ENCODE assay signal across 21 mouse cellular contexts in the genomic region with DNA sequence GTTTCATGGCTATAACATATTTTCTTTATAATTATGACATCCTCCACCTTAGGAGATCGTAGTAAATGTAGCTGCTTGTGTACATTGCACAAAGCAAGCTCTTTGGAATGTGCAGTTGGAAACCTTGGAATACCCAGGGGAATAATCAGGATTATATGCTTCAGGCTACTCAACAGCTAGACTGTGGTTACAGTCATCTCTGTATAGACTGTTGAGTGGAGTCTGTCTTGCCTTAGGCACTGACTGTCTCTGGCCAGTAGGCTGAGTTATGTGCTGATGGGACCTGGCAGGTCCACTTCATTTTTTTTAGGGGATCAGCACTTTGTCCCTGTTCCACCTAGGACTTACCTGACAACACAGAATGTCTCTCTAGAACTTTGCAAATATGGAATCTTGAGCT. TPM values are rescaled to one million over a fixed set of nuclear protein-coding genes. Genes with fewer than 3 reads are reported as not detected.
DNase-seq lines count a peak whose midpoint lies in the region; ATAC-seq and TF ChIP-seq lines count a peak whose summit lies in the region.
"Had no signal": no experiment of that assay in that cellular context is flagged by ENCODE, and none has a peak within 500 bp of the region (broad histone marks: within the 10 kb centered on the region; RNA-seq: fewer than 3 reads in every experiment).

No protein-coding gene starts in this region.

- H3K9ac ChIP-seq in hindbrain, embryonic 14.5 days: no peak overlapping the region
- H3K9ac ChIP-seq in hindbrain, embryonic 16.5 days (ENCODE audit: low read depth, low read length): no peak overlapping the region
- H3K9ac ChIP-seq in embryonic facial prominence, embryonic 15.5 days: no peak overlapping the region
- H3K9ac ChIP-seq in liver, embryonic 14.5 days (replicated peaks): no peak overlapping the region
- H3K9ac ChIP-seq: heart, embryonic 13.5 days; hindbrain, embryonic 12.5 days; midbrain, embryonic 12.5 days had no signal

- H3K4me3 ChIP-seq in hindbrain, embryonic 14.5 days (replicated peaks; ENCODE audit: low read length): no peak overlapping the region
- no peak overlapping the region for H3K4me3 ChIP-seq in hindbrain, embryonic 16.5 days (ENCODE audit: low read length)
- no peak overlapping the region for H3K4me3 ChIP-seq in embryonic facial prominence, embryonic 15.5 days (replicated peaks)
- H3K4me3 ChIP-seq in liver, embryonic 14.5 days (ENCODE audit: insufficient read depth in 1 of 2, low read depth in 2 of 2, low read length in 2 of 2): no peak overlapping the region
- H3K4me3 ChIP-seq: gastrocnemius, adult 2 months; heart, embryonic 13.5 days; hindbrain, embryonic 12.5 days; midbrain, embryonic 12.5 days had no signal

- 0 out of 2 replicates have a peak, but pooled peaks cover 3% of the 10 kb centered on the region for H3K36me3 ChIP-seq in hindbrain, embryonic 14.5 days (replicated peaks; ENCODE audit: control insufficient read depth, insufficient read depth)
- peaks cover 7% of the 10 kb centered on the region for H3K36me3 ChIP-seq in hindbrain, embryonic 16.5 days (ENCODE audit: control insufficient read depth, insufficient read depth, low read length)
- H3K36me3 ChIP-seq in embryonic facial prominence, embryonic 15.5 days: peaks cover 15% of the 10 kb centered on the region
- peaks cover 15% of the 10 kb centered on the region for H3K36me3 ChIP-seq in liver, embryonic 14.5 days (replicated peaks; ENCODE audit: control insufficient read depth, insufficient read depth, low read depth)

- no peaks in the 10 kb centered on the region; the same call in 1 of the 2 replicates for H3K9me3 ChIP-seq in hindbrain, embryonic 14.5 days (ENCODE audit: control insufficient read depth, low read length)
- no peaks in the 10 kb centered on the region for H3K9me3 ChIP-seq in hindbrain, embryonic 16.5 days (ENCODE audit: control insufficient read depth, low read length)
- no peaks in the 10 kb centered on the region for H3K9me3 ChIP-seq in embryonic facial prominence, embryonic 15.5 days (replicated peaks)
- H3K9me3 ChIP-seq in liver, embryonic 14.5 days (ENCODE audit: control insufficient read depth, low read length): peaks cover 4% of the 10 kb centered on the region
- H3K9me3 ChIP-seq: hindbrain, embryonic 12.5 days had no signal

- no peak for TF ChIP-seq CTCF in liver, embryonic 14.5 days (IDR thresholded peaks at IDR 0.05; ENCODE audit: low read depth)

- no peak for TF ChIP-seq EP300 in liver, embryonic 14.5 days (IDR thresholded peaks at IDR 0.05; ENCODE audit: low read depth)

- no peak overlapping the region for H3K4me2 ChIP-seq in hindbrain, embryonic 14.5 days (replicated peaks)
- H3K4me2 ChIP-seq in hindbrain, embryonic 16.5 days (ENCODE audit: low read length): no peak overlapping the region
- H3K4me2 ChIP-seq in embryonic facial prominence, embryonic 15.5 days (replicated peaks): no peak overlapping the region
- peak overlapping the region; percentile 53; the same call in 1 of the 2 replicates for H3K4me2 ChIP-seq in liver, embryonic 14.5 days (ENCODE audit: low read depth)
- H3K4me2 ChIP-seq: heart, embryonic 13.5 days; hindbrain, embryonic 12.5 days; midbrain, embryonic 12.5 days had no signal

- no peaks in the 10 kb centered on the region for H3K27me3 ChIP-seq in hindbrain, embryonic 14.5 days (ENCODE audit: control insufficient read depth, insufficient read depth, low read length)
- H3K27me3 ChIP-seq in hindbrain, embryonic 16.5 days (replicated peaks; ENCODE audit: control insufficient read depth, insufficient read depth, low read length): no peaks in the 10 kb centered on the region
- no peaks in the 10 kb centered on the region for H3K27me3 ChIP-seq in embryonic facial prominence, embryonic 15.5 days
- no peaks in the 10 kb centered on the region for H3K27me3 ChIP-seq in liver, embryonic 14.5 days (ENCODE audit: control insufficient read depth, insufficient read depth, low read length)
- H3K27me3 ChIP-seq: heart, embryonic 13.5 days; hindbrain, embryonic 12.5 days; midbrain, embryonic 12.5 days had no signal

- no peak for DNase-seq in hindbrain, embryonic 14.5 days (ENCODE audit: low spot score)
- peak; percentile 53 for DNase-seq in A20 (ENCODE audit: low read depth, low spot score)
- DNase-seq in liver, embryonic 14.5 days (ENCODE audit: low read depth in 3 of 3, low spot score in 3 of 3): no peak
- no peak for DNase-seq in spleen, postnatal 36 days (ENCODE audit: low spot score in 2 of 2)
- DNase-seq in kidney, adult 11 months: no peak
- no peak for DNase-seq in adrenal gland, adult 8-10 months
- DNase-seq: adrenal gland, postnatal 14 days; cerebellum, adult 8-10 months; gastrocnemius, adult 2 months; heart, postnatal 14 days; kidney, postnatal 36 days; lung, adult 18-20 months; lung, postnatal 10 days; thymus, adult 18-20 months; thymus, postnatal 36 days had no signal

- ATAC-seq in hindbrain, embryonic 14.5 days (ENCODE audit: low FRiP score): 0 out of 2 replicates have a peak, but pooled peaks have one; percentile 46
- ATAC-seq in hindbrain, embryonic 16.5 days: no peak
- ATAC-seq in embryonic facial prominence, embryonic 15.5 days (ENCODE audit: insufficient number of reproducible peaks, low FRiP score, low TSS enrichment, low read depth): 0 out of 2 replicates have a peak, but pooled peaks have one; percentile 19
- ATAC-seq in liver, embryonic 14.5 days (ENCODE audit: insufficient read depth): no peak
- ATAC-seq: forebrain, embryonic 14.5 days had no signal

- no peak overlapping the region for H3K27ac ChIP-seq in hindbrain, embryonic 14.5 days
- no peak overlapping the region for H3K27ac ChIP-seq in hindbrain, embryonic 16.5 days (ENCODE audit: low read depth, low read length)
- H3K27ac ChIP-seq in embryonic facial prominence, embryonic 15.5 days (replicated peaks): no peak overlapping the region
- peak overlapping the region; percentile 10; the same call in 1 of the 2 replicates for H3K27ac ChIP-seq in liver, embryonic 14.5 days
- H3K27ac ChIP-seq: gastrocnemius, adult 2 months; heart, embryonic 13.5 days; hindbrain, embryonic 12.5 days; midbrain, embryonic 12.5 days had no signal

- no peaks in the 10 kb centered on the region; the same call in 1 of the 2 replicates for H3K4me1 ChIP-seq in hindbrain, embryonic 14.5 days (replicated peaks; ENCODE audit: control insufficient read depth, insufficient read depth, low read length)
- 0 out of 2 replicates have a peak, but pooled peaks cover 2% of the 10 kb centered on the region for H3K4me1 ChIP-seq in hindbrain, embryonic 16.5 days (ENCODE audit: control insufficient read depth, insufficient read depth, low read depth, low read length)
- H3K4me1 ChIP-seq in embryonic facial prominence, embryonic 15.5 days: peaks cover 17% of the 10 kb centered on the region; the same call in 1 of the 2 replicates
- peaks cover 57 to 58% of the 10 kb centered on the region in 2 experiments for H3K4me1 ChIP-seq in liver, embryonic 14.5 days (replicated peaks; ENCODE audit: control insufficient read depth in 2 of 2, insufficient read depth in 2 of 2, low read length in 1 of 2)

- WGBS in hindbrain, embryonic 14.5 days: 85% methylated on average over 1 of the region's 1 CpGs
- 84% methylated on average over 1 of the region's 1 CpGs for WGBS in hindbrain, embryonic 16.5 days
- WGBS in embryonic facial prominence, embryonic 15.5 days: 45% methylated on average over 1 of the region's 1 CpGs
- 80% methylated on average over 1 of the region's 1 CpGs for WGBS in liver, embryonic 14.5 days (ENCODE audit: insufficient replicate concordance)

RNA-seq across cellular contexts. Expression of a gene that starts 31.3 kb away (rescaled TPM):
- 44.1 and 45.7 TPM in 2 replicates for polyA plus RNA-seq in hindbrain, embryonic 14.5 days (2014; fragmentation: Nextera tagmentation; extraction: Ambion mirVana)
- 42.5 and 47.6 TPM in 2 replicates for polyA plus RNA-seq in hindbrain, embryonic 16.5 days (2015; fragmentation: Nextera tagmentation; extraction: Ambion mirVana)
- 35.3 and 37.3 TPM in 2 replicates for polyA plus RNA-seq in embryonic facial prominence, embryonic 15.5 days (2015; fragmentation: Nextera tagmentation; extraction: Ambion mirVana)
- 19.5 and 28.6 TPM in 2 replicates for polyA plus RNA-seq in liver, embryonic 14.5 days (2012; rRNA removed)
- 31.1 and 31.6 TPM in 2 replicates for polyA plus RNA-seq in liver, embryonic 14.5 days (2014; fragmentation: Nextera tagmentation; extraction: Ambion mirVana)
- total RNA-seq in adrenal gland, adult 8-10 months (2022): 10 to 100 TPM; 43.3 to 68.5 (median 55.2) TPM

Comparison
In these comparisons a context has a peak if more than half of its experiments do, and no peak if none do; other contexts are left out.
1. ATAC-seq: peak in hindbrain, embryonic 14.5 days (single experiment) and embryonic facial prominence, embryonic 15.5 days (single experiment); none in hindbrain, embryonic 16.5 days (single experiment) and liver, embryonic 14.5 days (single experiment).